Mouse (Mus musculus): Measurements from ENCODE around the gene Lrrtm3. TPM values are rescaled to one million over a fixed set of nuclear protein-coding genes. Genes with fewer than 3 reads are reported as not detected.

Lrrtm3 gene
- total and polyA plus RNA-seq, 3 experiments: not detected

- Histone ChIP-seq H3K79me2 (replicated peaks; ENCODE audit: control insufficient read depth, extremely low read depth, insufficient read depth, poor library complexity, severe bottlenecking) (no peaks in the 10 kb centered on the region), H3K9ac (ENCODE audit: insufficient read depth, low read depth) (no peak overlapping the region), H3K27me3 (replicated peaks) (no peaks in the 10 kb centered on the region), H3K9me3 (replicated peaks; ENCODE audit: low read length) (peaks cover 43% of the 10 kb centered on the region), H3K4me3 (replicated peaks in 1 of 3; ENCODE audit: low read depth in 2 of 3, low read length in 2 of 3, poor library complexity in 1 of 3) (no peak overlapping the region), H3K36me3 (replicated peaks in 1 of 2; ENCODE audit: control insufficient read depth in 1 of 2, insufficient read depth in 1 of 2, low read length in 1 of 2) (no peaks in the 10 kb centered on the region), H3K4me2 (ENCODE audit: insufficient read depth, low read depth, poor library complexity, severe bottlenecking) (no peak overlapping the region), H3K27ac (ENCODE audit: insufficient read depth, low read depth) (no peak overlapping the region), H3K4me1 (ENCODE audit: control insufficient read depth in 1 of 2, insufficient read depth in 2 of 2) (no peaks in the 10 kb centered on the region)
- no peak for TF ChIP-seq RCOR1 (conservative IDR thresholded peaks at IDR 0.05; ENCODE audit: low read depth, low read length)
- TF ChIP-seq NELFE (IDR thresholded peaks at IDR 0.05; ENCODE audit: low read depth, low read length): no peak
- no peak for TF ChIP-seq EP300 (IDR thresholded peaks at IDR 0.05; ENCODE audit: low read length)
- TF ChIP-seq USF1 (IDR thresholded peaks at IDR 0.05; ENCODE audit: low read depth, low read length): no peak
- no peak for TF ChIP-seq ZC3H11A (IDR thresholded peaks at IDR 0.05; ENCODE audit: low read depth, low read length)
- TF ChIP-seq POLR2A (IDR thresholded peaks at IDR 0.05; ENCODE audit: low read depth, low read length): no peak
- TF ChIP-seq CHD2 (IDR thresholded peaks at IDR 0.05; ENCODE audit: low read length): no peak
- dilution Hi-C loops (cut with MboI; ENCODE audit: extremely low pct_ligation_motif_present, extremely low pct_unique_long_range_greater_than_20kb, low sequenced_read_pairs): no loop called here
- in situ Hi-C loops (cut with MboI; ENCODE audit: low pct_ligation_motif_present, low pct_unique_long_range_greater_than_20kb, low sequenced_read_pairs): no loop called here
- DNase-seq (ENCODE audit: extremely low read depth): no peak
Measured at GRCm38 (mm10) chr10:63880462-63880903, 209.6 kb downstream of the Lrrtm3 start.

Other genes with a start within 250 kb of the Lrrtm3 start
- not detected in 2 replicates for gene Gm10118, start 162.8 kb downstream of the Lrrtm3 start, total RNA-seq (2012; rRNA removed)
- gene Gm10118, start 162.8 kb downstream of the Lrrtm3 start, total RNA-seq (2014; rRNA removed): not detected in 2 replicates
- gene Gm10118, start 162.8 kb downstream of the Lrrtm3 start, polyA plus RNA-seq (2012; ENCODE audit: insufficient read length, low read depth): not detected in 2 replicates